Mouse (Mus musculus): ENCODE data around the gene Fgfr2.

- TF ChIP-seq POLR2A (IDR thresholded peaks at IDR 0.05; ENCODE audit: control insufficient read depth, low read depth, low read length) = no peak
- no peak for TF ChIP-seq CTCF (IDR thresholded peaks at IDR 0.05; ENCODE audit: control insufficient read depth, insufficient read depth, insufficient replicate concordance, low read depth, low read length)
Observed at GRCm38 (mm10) chr7:131547481-131547880, 1575.7 kb downstream of the Fgfr2 start.
